Mouse (Mus musculus) B cell, adult 62 days (primary cell): ENCODE measurements around the gene Gm11011. TPM values are rescaled to one million over a fixed set of nuclear protein-coding genes. Genes with fewer than 3 reads are reported as not detected.

Source experiments
- total RNA-seq: library from RNA; stranded (reverse); gene quantifications from 4 replicates; pipeline ENCODE4 v1.2.4, GENCODE M21; 2023

Gene Gm11011
- total RNA-seq: not detected in 4 replicates

DNA sequence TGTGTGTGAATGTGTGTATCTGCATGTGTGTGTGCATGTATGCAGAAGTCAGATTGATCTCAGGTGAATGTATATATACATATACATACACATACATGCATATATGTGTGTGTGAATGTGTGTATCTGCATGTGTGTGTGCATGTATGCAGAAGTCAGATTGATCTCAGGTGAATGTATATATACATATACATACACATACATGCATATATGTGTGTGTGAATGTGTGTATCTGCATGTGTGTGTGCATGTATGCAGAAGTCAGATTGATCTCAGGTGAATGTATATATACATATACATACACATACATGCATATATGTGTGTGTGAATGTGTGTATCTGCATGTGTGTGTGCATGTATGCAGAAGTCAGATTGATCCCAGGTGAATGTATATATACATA is at the start of gene Gm11011:
TSS of gene Gm11011 (minus strand) at position 101 of the 400 bp plus-strand sequence.

DNA sequence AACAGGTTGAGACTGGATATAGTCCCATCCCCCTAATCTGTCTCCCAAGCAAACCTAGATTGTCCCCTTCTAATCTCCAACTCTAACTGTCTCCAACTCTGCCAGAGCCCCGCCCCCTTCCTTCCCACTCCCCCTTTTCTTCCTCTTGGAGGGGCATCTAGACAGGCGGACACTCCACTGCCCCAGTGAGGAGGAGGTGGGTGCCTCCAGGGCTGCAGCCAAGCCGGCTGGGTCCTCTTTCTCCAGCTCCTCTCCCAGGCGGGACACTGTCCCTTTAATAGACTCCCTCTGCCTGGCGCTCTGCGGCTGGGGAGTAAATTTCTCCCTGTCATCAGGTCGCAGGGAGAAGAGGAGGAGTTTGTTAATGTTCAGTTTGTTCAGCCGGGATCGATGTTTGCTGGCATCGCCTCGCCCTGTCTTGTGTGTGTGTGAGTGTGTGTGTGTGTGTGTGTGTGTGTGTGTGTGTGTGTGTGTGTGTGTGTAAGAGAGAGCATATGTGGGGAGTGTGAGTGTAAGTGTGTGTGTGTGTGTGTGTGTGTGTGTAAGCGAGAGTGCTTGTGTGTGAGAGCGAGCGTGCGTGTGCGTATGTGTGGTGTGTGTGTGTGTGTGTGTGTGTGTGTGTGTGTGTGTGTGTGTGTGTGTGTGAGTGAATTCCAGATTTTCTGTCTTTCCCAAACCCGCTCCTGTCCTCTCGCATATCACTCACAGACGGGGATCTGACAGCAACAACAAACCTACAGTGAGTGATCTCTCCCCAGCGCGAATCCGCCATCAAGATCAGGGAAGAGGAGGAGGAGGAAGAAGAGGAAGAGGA is 45.0 kb upstream of the Gm11011 start, which contains the start of gene Tshz2:
TSS of gene Tshz2 (plus strand) at position 676 of the 814 bp plus-strand sequence.

Other genes starting within 250 kb of the Gm11011 start
- gene Tshz2, start 45.3 kb upstream of the Gm11011 start, total RNA-seq: not detected in 4 replicates